Mouse (Mus musculus) frontal cortex, adult (tissue): Measurements from ENCODE around the gene H2-M5.
A peak's percentile ranks its signal among the peaks of the same experiment; 100 is the strongest.
"Not testable (repeated sequence)": the region's sequence is repeated elsewhere in the genome, so short reads cannot be mapped to it uniquely, and the experiment has no call there.

ENCODE experiments used
- ATAC-seq: cut with Nextera tagmentation; 2 replicates; pipeline ENCODE4 v1.9.2; 2017; ENCODE audit warnings: mild to moderate bottlenecking, moderate library complexity, mixed read lengths; ENCODE audit not compliant: low TSS enrichment

Gene H2-M5

GRCm38 (mm10) chr17:36993770-36994325 is 4.5 kb upstream of the H2-M5 start:
- no peak for ATAC-seq

DNA sequence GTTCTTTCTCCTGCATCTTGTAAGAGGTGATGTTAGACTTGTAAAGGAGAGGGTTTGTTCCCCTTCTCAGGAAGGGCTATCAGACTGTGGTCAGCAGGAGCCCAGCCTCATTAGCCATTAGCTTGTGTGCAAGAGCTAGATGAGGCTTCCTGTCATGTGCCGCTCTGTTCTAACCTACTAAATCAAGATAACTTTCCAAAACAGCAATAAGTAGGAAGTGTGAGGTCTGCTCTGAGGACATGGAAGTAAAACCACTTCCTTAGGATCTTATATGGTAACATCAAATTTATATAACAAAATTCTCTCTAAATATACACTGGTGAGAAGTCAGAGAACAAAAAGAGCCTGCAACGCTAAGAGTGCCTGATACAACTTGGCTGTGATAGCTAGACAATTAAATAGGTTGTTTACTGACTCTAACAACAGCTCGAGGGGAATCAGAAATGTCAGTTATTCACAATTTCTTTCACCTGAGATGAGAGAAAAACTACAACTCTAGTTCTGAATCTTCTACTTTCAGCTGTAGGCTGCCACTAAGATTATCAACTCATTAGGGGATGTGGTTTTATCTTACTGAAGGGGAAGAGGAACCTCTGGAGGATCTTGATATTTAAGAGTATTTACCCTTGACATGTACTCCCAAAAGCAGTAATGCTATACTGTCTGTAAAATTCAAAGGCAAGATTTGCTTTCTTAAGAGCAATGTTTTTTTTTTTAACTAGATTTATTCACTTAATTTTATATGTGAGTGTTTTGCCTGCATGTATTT is 3.2 kb upstream of the H2-M5 start:
- peak; percentile 74 for ATAC-seq

GRCm38 (mm10) chr17:36990630-36991029 is 1.3 kb upstream of the H2-M5 start:
- ATAC-seq = not testable (repeated sequence)

DNA sequence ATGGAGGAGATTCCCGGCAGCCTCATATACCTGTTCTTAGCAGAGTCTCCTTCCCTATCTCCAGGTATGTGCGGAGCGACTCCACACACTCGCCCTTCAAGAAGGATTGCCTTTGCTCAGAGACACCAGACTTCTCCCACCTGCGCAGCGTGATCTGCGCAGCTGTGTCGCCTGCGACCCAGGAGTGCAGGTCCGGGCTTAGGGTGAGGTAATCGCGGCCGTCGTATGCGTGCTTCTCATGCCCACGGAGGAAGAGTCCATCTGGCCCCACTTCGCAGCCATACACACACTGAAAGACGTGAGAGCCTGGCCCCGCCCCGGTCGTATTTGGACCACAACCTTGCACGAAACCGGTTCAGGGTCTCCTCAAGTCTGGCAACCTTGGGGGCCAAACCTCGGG is 862 bp downstream of the H2-M5 start:
- ATAC-seq = peak; percentile 30; the same call in 1 of the 2 replicates

DNA sequence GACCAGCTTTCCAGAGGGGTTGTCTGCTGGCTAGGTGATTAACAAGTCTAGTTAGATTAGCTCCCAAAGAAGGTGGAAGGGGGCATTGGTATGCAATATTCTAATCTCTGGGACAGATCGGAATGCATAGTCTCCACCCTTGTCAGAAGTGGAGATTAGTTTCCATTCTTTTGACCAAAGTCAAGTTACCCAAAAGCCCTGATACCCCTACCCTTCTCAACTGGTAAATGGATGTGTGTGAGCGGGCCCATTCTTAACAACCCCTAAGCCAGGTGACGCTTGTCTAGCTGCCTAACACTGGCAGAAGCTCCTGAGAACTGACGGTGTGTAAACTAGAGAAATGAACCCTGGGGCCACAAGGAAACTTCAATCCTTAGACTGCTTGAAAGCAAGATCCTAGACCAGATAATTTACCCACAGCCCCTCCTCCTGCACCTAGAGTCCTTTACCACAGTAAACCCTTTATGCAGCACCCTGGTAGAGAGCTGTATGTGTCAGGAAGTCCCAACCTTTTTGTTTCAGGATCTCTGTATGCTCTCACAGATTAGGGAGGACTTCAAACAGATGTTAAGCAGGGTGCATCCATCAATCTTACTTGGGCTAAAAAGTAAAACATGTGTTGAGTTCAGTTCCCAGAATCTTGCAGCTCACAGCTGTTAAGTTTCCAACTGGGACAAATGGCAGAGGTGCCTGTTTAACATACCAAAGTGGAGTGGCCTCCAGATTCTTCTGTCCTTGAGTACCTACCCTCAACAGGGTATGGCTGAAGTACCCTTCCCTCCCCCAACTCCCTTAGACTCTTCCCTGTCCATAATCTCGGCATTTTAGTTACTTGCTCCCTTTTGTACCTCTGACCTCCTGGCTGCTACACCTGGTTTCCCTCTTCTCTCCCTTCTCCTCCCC is 6.8 kb downstream of the H2-M5 start:
- ATAC-seq = no peak

GRCm38 (mm10) chr17:36981845-36982244 is 7.5 kb downstream of the H2-M5 start:
- ATAC-seq = no peak

- peak; percentile 91 for ATAC-seq
Observed at GRCm38 (mm10) chr17:36981221-36981813, 8.0 kb downstream of the H2-M5 start, which contains the start of gene 2410137M14Rik. 2410137M14Rik (minus strand) TSS chr17:36981237.

- ATAC-seq = no peak
Observed at GRCm38 (mm10) chr17:36973271-36973787, 16.0 kb downstream of the H2-M5 start.

DNA sequence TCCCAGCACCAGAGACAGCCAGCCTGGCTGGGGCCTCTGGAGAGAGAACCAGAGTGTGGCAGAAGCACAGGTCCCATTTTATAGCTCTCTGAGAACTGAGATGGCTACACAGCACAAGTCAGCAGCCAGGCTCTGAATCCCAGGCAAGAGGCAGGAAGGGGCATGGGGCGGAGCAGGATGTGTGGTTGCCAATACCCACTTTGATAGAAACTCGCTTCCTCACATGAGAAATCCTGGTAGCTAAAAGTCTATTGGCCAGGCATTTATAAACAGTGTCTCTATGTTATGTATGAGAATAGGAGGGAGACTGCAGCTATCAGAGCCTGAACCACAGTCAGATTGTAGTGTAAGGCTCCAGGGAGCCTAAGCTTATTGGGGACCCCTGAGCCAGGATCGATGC is 16.5 kb downstream of the H2-M5 start:
- no peak for ATAC-seq

DNA sequence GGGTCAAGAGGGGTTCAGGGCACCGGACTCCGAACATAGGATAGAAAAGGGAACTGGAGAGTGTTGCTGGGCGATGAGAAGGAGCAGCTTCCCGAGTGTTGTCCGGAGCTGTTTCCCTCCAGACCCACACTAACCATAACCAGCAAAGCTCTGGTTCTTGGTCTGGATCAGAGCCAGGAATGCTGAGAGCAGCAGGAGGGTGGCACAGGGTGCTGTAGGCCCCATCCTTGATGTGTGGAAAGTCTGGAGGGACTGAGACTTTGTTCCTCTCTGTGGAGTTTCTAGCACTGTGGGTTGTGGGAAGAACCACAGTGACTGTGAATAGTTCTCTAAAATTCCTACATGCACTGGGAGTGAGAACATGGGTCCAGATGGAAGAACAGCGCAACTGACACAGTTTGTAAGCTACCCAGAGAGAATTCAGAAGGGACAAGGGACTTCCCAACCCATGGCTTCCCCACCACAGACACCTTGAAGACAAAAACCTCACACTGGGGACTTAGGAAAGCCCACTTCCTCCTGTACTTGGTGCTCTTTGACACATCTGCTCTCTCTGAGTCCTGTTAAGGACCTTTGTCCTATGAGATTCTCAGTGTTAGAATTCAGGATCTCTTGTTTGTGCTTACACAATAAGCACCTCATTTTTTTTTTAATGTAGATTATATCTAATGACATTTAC is 18.0 kb downstream of the H2-M5 start:
- peak; percentile 93 for ATAC-seq

DNA sequence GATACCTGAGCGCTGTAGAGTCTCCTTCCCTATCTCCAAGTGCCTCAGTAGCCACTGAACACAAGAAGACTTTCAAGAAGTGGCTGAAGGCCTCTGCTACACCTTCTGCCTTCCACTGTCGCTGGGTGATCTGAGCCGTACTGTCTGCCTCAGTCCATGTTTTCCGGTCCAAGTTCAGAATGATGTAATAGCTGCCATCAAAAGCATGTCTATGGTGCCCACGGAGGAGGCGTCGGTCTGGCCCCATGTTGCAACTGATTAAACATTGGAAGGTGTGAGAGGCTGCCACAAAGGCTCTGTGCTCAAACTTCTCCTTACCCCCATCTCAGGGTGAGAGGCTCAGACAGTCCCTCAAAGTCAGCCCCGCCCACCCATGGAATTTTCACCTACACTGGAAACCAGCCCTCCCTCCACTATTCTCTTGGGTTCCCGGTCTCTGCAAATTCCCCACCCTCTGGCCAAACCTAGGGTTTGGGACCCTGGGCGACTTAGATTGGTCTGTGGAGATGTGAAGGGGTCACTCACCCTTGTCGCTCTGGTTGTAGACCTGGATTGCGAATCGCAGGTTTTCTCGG is 18.9 kb downstream of the H2-M5 start:
- no peak for ATAC-seq

- ATAC-seq = no peak
Observed at GRCm38 (mm10) chr17:36966875-36967274, 22.5 kb downstream of the H2-M5 start.

DNA sequence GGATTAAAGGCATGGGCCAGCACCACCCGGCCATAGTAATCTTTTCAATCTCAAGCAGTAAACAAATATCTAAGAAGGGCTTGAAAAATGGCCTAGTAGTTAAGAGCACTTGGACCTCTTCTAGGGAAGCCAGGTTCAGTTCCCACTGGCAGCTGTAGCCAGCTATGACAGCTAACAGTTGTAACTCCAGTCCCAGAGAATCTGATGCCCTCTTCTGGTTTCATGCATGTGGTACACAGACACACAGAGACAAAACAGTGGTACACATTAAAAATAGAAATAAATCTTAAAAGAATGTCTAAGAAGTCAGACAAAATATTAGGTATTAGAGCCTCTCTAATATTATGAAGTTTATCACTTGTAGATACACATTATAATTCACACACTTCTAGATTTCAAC is 28.2 kb downstream of the H2-M5 start:
- no peak for ATAC-seq

DNA sequence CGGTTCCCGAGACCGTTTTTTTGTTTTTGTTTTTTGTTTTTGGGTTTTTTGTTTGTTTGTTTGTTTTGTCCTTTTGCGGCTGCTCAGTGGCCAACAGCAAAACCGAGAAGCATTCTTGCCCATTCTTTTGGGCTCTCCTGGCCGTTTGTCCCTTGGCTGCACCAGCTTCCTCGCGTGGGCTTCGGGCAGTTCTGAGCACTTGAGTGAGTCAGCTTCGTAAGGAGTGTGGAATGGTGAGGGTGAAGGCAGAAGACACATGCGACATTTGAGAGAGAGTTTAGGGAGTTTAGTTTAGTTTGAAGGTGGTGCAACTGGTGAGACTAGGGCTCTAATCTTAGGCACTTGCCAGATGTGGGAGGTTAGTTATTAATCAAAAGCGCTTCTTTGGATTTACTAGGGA is 30.5 kb downstream of the H2-M5 start:
- peak; percentile 22; the same call in 1 of the 2 replicates for ATAC-seq

GRCm38 (mm10) chr17:36957999-36958743 is 31.2 kb downstream of the H2-M5 start, which contains the start of the genes Znrd1 and Znrd1as:
Znrd1 (minus strand) TSS chr17:36958559.
Znrd1as (plus strand) TSS chr17:36958592.
- peak; percentile 97 for ATAC-seq

- no peak for ATAC-seq
Observed at GRCm38 (mm10) chr17:36953062-36953461, 36.3 kb downstream of the H2-M5 start.

- no peak for ATAC-seq
Observed at GRCm38 (mm10) chr17:36952631-36953030, 36.7 kb downstream of the H2-M5 start.

DNA sequence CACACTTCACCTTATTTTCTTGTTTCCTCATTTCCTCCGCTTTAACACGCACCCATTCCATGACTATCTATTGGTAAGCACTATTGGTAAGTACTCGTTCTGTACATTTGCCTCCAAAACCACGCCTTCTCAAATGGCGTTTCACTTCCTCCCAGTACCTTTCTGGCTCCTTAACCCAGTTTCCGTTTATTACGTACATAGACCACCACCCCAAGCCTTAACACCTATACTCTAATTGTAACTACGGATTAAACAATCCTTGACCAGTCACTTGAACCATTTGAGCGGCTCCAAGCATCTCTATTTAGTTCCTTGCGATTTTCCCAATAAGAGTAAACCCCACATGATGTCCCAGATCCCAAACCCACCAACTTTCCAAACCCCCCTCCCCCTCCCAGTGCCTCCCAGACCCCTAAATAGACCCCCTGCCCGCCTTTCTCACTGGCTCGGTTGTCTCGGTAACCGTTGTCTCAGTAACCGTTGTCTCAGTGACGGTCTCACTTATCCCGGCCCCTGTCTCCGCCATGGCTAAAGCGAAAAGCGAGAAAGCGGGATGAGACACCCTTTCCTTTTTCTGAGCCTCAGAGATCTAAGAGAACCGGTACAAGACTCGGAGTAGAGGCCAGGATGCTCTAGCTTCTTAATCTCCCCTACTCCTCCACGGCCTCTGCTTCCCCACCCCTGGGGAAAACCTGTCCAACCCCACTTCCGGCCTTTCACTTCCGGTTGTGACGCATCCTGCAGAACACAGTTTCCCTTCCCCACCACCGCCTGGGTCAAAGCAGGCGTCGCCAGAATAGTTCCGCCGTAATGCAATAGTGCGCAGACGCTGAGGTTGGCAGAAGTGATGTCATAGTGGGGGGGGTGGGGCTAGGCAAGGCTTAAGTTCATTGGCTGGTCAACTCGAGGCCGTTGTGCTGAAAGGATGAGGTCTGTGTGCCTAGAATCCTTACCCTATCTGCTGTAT is 38.1 kb downstream of the H2-M5 start, which contains the start of gene Ppp1r11:
TSS of gene Ppp1r11 (minus strand) at position 761 of the 967 bp plus-strand sequence.
- ATAC-seq = peak; percentile 92

GRCm38 (mm10) chr17:36949265-36949664 is 40.1 kb downstream of the H2-M5 start:
- no peak for ATAC-seq
